Mouse (Mus musculus): ENCODE data around the gene Pde6h.
"Not testable (repeated sequence)": the region's sequence is repeated elsewhere in the genome, so short reads cannot be mapped to it uniquely, and the experiment has no call there.

The Pde6h gene

DNA sequence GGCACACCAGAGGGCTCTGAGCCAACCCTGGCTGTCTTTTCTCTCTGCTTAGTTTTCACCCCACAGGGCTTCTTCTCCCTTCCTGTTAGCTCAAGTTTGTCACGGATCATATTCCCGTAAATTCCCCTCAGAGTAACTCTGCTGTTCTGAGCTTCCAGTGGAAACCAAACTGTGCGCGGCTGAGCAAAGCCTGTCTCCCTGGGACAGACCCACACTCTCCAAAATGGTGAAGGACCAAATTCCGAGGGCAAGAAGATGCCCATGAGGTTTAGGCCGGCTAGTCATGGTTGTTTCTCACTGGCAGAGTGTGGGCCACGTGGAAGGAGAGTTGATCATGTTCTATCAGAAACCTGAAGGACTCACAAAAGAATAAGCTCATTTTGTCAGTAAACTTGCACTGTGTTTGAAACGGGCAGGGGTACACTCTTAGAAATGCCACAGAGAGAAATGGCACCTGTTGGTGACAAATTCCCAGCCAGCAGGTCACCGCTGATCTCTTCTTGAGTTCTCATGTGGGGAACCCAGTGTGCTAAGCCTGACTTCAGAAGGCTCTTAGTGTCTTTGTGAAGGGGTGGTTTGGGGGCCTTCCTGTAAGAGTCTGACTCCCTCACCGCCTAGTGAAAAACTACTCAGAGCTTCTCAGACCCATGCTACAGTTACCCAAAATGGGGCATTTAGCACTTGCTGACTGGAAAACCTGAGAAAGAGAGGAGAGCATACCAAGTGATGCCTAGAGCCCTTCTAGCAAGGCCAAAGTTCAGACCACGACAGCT lies 16.7 kb downstream of the Pde6h start:
- DNase-seq (ENCODE audit: low read depth, low spot score): no peak

DNA sequence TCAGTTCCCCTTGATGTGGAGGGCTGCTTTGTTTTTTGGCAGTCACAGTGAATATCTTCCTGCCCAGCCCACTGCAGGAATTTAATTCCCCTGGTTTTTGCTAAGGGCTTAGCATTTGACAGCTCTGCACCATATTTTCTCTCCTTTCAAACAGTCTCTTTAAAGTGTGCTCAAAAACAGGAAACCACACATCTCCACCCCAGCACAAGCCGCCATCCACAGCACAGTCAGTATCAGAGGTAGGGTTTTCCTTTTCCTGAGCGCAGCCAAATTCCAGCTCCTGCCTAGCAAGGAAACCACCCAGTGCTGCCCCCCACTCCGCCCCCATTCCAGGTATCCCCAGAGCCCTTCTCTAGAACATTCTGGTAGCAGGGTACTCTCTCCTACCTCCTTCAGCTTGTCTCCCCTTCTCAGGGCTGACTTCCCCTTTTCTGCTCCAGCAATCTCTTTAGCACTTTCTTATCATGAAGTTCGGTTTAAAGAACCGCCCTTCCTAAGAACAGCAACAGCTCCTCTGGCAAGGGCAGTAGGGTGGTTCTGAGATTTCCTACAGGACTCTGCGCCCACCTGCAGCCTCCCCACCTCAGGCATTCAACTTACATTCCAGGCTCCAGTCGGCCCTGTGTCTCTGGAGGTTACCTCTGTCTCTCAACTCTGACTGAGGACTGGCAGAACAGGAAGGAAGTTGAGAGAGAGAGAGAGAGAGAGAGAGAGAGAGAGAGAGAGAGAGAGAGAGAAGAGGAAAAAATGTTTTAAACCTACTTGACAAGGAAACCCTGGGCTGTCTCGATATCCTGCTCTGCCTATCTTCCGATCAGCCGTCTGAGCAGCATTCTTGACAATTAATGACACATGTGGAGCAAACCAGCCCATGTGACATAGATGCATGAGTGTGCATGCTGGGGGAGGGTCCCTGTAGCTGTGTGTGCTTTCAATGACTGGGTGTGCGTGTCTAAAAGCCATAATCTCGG lies 17.7 kb downstream of the Pde6h start, which contains the start of gene Arhgdib:
Gene Arhgdib, minus strand, starts transcription at position 849 of the 971 bp plus-strand sequence.
- DNase-seq (ENCODE audit: low read depth, low spot score): no peak

DNA sequence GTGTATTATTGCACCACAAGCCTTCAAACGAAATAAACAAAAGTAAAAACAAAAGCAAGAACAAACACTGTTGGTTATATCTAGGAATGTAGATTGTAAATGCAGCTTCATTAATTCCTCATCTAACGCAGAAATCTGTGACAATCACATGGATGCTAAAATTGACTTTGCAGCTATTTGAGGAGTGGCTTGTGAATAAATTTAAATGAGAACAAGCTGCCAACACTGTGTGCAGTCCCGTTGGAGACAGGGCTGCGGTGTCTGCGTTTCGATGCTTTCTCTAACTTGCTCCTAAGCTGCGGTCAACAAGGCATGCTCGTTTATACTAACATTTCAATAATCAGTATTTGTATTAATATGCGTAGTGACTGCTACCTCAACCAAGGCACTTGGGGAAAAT lies 18.6 kb downstream of the Pde6h start:
- no peak for DNase-seq (ENCODE audit: low read depth, low spot score)

DNA sequence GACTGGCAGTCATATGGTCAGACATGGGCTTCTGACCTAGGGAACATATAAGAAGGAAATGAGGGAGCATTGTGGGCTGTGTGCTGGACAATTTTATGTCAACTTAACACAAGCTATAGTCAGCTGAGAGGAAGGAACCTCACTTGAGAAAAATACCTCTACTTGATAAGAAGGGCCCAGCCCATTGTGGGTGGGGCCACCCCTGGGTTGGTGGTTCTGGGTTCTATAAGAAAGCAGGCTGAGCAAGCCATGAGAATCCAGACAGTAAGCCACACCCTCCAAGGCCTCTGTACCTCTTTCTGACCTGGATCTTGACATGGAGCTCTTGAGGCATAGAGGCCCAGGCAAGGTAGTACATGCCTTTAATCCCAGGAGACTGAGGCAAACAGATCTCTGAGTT lies 19.8 kb downstream of the Pde6h start:
- DNase-seq (ENCODE audit: low read depth, low spot score): no peak

DNA sequence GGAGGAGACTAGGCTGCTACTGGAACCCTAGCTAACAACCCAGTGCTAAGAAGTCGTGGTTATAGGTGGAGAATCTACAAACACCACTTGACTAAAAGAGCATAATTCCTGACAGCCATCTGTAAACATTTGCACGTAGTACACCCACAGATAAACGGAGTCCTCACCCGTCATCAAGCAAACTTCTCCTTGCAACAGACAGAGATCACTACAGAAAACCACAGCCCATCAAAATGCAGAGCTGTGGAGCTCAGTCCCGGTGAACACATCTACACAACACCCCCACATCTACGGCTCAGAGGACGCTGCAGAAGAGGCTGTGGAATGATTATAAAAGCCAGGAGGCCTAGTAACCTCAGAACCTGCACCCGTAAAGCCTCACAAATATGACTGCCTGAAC lies 20.9 kb downstream of the Pde6h start:
- no peak for DNase-seq (ENCODE audit: low read depth, low spot score)

DNA sequence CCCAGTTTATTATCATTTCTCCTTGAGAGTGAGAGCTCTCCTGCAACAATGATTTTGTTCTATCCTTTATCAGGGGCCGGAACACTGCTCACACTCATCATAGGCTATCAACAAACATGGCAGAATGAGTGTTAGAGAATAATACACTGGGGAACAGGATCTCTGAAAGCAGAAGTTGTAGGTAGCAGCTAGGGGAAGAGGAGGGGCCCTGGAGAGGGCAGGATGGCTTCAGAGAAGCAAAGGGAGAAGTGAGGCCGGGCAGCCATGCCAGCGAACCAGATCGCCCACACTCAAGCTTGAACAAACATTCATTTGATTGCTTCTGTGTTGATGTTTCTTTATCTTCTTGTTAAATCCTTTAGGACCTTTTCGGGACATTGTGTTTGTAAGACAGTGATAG lies 22.6 kb downstream of the Pde6h start:
- no peak for DNase-seq (ENCODE audit: low read depth, low spot score)

DNA sequence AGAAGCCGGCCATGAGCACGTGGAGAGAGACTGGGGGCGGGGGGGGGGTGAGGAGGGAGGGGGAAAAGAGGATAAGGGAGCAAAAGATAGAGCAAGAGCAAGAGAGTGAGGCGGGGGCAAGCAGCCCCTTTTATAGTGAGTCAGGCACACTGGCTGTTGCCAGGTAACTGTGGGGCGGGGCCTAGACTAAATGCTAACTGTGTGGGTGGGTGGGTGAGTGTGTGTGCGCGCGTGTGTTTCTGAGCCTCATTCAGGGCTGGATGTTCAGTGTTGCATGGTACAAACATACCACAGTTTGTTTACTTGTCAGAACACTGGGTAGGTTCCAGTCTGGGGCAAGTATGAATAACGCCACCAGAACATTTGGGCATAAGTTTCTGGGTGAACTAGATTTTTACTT lies 23.3 kb downstream of the Pde6h start:
- no peak for DNase-seq (ENCODE audit: low read depth, low spot score)

DNA sequence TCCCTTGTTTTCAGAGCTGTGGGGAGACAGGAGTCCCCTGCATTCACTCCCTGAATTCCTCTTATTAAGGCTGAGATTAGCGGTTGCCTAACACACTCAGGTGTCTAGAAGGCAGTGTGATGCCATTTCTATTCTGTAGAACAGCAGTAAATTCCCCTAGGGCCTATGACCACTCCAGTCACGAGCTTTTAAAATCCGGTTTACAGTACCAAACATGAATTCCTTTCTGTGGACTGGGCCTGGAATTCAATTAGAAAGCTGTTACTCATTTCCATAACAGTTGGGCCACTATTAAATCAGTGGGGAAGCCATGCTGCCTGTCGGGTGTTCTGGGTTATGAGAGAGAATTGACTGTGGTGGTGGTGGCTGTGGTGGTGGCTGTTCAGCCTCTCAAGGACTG lies 24.1 kb downstream of the Pde6h start:
- DNase-seq (ENCODE audit: low read depth, low spot score): no peak

DNA sequence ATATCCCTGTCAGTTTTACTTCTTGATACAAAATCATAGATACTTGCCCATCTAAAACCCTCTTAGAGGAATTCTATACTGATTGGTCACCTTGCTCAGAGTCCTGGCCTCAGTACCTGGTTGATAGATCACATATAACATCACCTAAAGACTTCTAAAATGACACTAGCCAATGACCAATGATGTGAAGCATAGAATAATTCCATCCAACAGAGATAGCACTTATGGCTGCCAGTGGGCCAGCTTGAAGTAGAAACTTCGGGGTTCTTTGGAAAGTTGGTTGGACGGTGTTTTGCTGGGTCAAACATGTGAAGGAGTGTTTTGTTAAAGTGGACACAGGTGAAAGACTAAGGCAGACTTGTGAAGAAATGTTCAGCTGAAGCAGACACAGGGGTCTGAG lies 26.5 kb downstream of the Pde6h start:
- no peak for DNase-seq (ENCODE audit: low read depth, low spot score)

DNA sequence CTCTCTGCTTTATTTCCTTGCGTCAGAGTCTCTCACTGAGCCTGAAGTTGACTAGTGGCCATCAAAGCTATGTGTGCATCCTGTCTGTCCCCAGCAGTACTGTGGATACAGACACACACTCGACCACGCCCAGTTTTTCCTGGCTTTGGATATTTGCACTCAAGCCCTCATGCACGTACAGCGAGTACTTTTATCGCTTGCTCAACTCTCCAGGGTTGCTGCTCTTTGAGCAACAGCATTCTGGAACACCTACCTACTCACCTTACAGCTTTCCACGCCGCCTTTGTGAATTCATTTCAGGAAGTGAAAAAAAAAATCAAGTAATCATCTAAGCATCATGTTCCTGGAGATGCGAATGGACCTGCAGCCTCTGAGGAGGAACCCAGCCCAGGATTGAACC lies 29.3 kb downstream of the Pde6h start:
- no peak for DNase-seq (ENCODE audit: low read depth, low spot score)

DNA sequence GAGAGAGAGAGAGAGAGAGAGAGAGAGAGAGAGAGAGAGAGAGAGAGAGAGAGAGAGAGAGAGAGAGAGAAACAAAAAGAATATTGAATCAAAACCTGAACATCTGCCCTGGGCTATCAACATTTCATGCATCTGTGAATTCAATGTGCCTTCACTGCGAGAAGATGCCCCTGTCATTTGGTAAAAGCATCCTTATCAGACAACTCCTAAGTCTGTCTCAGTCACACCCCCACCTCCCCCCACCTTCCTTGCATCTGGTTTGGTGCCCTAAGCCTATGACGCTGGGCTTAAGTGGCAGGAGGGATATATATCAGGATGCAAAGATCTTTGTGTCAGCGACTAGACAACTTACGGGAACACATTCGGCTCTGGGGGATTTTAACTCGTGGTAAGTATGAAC lies 30.6 kb downstream of the Pde6h start:
- DNase-seq (ENCODE audit: low read depth, low spot score): no peak

DNA sequence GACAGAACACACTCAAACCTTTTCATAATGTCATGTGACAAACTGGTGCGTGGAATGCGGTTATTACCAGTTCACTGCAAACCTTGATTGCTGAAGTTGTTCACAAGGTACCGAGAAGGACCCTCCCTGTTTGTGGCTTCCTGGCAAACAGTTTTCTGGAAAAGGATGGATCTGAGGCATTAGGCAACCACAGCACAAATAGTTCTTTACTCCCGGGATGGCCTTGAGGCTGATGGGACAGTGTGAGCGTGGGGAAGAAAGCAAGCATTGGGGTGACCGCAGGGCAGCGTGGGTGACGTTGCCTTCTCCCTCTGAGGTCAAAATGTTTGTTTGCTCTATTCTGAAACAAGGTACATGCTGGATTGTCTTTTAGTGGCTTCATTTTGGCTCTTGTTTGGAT lies 31.1 kb downstream of the Pde6h start:
- DNase-seq (ENCODE audit: low read depth, low spot score): no peak

DNA sequence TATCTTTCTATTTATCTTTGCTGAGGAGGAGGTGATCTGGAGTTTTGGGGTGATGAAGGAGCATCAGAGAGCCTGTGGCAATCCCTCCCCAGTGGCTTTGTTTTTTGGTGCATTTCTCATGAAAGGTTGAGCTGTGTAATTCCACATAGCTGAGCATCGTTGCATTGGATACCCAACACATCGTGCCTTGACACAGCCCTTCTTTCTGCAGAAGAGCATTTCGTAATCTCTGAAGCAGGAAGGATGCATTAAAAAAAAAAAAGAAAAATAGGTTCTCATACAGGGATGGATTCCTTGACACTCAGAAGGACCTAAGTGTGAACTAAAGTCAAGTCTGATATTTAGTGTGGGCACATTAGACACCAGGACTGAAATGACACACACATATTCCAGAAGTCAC lies 31.6 kb downstream of the Pde6h start:
- DNase-seq (ENCODE audit: low read depth, low spot score): no peak

DNA sequence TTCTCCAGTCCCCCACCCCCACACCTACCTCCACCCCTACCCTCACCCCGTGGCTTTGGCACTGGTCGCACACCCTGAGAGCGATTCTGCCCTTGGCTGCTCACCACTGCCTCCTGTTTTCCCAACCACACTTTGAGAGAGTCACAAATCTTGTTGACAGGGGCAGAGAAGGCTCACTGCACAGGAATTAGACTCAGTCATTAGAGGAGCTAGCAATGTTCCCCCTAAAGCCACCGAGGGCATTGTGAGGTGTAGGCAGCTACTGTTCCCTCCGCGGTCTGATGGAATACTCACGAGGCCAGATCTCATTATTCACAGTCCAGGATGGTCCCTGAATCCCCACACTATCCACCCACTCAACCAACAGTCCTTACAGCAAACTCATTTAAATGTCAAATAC lies 33.4 kb downstream of the Pde6h start:
- DNase-seq (ENCODE audit: low read depth, low spot score): no peak

DNA sequence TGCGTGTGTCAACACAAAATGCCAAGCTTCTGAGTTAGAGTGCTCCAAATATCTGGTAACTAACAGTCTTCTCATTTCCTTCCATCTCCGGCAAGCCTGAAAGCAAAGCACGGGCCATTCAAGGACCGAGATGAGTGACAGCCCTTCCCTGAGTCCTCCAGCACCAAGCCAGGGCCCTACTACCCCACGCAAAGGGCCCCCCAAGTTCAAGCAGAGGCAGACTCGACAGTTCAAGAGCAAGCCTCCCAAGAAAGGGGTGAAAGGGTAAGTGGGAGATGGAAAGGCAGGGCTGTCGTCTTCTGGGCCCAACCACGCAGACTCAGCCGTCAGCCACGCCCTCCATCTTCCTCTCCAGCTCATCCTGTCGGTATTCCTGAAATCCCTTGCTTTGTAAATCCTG lies 35.5 kb downstream of the Pde6h start:
- no peak for DNase-seq (ENCODE audit: low read depth, low spot score)

DNA sequence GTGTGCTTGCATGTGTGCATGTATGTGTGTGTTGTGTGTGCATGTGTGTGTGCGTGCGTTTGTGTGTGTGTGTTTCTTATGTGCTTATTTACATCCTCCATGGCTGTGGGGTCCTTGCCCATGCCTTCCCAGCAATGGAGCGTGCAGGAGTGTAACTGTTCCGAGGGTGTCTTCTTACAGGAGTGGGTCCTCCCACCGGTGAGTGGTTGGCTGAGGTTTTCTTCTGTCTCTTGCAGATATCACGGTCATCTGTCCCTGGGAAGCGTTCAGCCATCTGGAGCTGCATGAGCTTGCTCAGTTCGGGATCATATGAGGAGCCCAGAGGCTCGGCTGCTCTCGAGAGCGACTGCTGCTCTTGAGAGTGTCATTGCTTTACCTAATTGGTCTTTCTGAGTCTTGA lies 39.3 kb downstream of the Pde6h start:
- DNase-seq (ENCODE audit: low read depth, low spot score): no peak

DNA sequence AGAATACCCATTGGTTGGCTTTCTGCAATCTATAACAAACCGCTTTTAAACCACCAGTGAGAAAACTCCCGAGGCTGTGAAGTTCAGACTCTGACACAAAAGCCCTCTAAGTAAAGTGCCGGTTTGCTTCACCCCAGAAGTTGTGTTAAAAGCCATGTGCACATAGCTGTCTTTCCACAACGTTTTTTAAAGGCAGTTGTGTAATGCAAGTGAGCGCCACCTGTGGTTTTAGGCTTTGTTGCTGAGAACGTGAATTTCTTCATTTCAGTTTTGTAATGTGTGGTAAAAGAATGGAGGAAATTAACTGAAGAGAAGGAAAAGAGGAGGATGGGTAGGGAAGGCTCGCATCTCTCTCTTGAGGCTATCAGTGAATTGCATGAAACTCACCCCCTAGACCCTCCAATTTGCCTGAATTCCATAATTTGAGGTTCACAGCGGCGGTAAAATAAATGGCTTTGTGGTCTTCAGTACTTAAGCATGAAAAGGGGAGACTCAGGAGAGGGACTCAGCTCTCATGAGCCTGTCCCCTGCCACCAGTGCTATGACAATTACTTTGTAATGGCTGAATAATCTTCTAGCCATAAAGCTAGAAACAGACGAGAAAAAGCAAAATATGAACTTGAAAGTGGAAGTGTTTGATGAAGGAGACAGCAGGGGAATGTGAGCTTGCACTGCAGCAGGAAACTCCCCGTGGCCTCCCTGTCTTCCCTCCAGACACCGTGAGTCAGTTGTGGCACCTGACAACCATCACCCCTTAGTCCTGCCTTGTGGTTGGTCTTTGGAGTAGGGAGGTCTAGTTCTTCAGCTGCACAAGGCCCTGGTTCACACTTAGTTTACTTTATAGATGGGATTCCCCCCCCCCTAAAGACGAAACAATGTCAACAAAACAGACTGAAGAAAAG lies 41.2 kb downstream of the Pde6h start:
- no peak for DNase-seq (ENCODE audit: low read depth, low spot score)

DNA sequence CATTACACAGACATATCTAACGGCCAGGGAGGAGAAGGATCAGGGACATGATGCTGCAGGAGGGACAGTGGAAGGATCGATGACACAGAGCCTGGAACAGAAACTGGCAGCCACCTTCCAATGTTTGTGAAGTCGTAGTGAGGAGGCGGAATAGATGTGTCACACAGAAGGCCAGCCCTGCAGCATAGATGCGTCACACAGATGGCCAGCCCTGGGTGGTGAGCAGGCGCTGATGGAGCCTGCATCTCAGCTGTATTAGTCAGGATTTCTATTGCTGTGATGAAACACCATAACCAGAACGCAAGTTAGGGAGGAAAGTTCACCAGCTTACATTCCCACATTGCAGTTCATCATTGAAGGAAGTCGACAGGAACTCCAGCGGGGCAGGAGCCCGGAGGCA lies 42.3 kb downstream of the Pde6h start:
- DNase-seq (ENCODE audit: low read depth, low spot score): no peak

DNA sequence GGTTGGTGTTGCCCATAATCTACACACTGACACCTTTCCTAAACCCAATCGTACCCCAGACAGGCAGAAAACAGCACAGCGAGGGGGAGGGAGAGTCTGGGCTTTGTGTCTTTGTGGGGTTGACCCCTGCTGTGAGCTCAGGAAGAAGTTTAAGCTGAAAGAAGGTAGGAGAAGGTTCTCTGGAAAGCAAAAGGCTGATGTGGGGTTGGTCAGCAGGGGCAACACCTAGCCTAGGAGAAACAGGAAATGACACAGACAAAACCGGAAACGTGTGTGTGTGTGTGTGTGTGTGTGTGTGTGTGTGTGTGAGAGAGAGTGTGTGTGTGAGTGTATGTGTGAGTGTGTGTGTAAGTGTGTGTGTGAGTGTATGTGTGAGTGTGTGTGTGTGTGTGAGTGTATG lies 43.8 kb downstream of the Pde6h start:
- DNase-seq (ENCODE audit: low read depth, low spot score): no peak

DNA sequence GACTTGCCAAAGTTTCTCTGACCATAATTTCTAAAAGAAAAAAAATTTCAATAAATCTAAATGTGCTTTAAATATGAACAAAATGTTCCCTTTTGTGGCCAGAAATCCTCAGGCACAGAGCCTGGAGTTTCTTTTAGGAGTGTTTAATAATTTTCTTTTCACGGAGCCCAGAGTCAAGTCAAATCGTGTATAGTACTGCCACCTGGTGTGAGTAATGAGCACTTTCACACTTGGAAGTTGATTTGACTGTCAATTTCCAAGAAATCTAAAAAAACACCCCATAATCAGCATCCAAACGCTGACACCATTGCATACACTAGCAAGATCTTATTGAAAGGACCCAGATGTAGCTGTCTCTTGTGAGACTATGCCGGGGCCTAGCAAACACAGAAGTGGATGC lies 45.2 kb downstream of the Pde6h start:
- DNase-seq (ENCODE audit: low read depth, low spot score): not testable (repeated sequence)

DNA sequence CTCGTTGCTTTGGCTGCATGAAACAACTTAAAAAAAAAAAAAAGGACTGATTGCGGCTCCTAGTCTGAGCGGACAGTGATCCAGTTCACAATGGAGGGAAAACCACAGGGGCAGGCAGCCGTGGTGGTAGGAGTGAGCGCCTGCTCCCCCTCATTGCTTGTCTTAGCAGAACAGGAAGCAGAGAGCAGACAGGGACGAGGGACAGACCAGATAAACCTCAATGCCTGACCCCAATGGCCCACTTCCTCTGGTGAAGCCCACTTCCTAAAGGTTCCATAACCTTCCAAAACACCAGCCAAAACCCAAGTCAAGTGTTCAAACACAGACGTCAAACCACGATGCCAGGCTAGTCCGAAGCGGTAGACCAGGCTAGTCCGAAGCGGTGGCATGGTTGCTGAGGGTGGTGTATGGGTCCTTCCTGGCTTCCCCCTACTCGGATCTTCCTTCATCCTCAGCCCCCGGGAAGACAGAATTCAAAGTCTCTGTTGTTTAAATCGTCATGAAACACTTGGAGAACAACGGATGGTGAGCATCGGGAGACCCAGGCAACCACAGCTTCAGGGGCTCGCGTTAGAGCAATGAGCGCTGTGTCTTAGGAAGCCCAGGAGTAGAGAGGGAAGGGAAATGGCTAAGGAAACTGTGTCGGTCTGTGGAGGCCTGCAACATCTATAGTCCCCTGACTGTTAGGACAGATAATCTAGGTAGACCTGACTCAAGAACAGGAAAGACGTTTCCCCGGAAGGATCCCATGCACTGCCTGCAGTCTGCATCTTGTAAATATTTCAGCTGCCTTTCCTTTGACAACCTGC lies 55.8 kb downstream of the Pde6h start:
- DNase-seq (ENCODE audit: low read depth, low spot score): no peak

Data from embryo, embryonic 11.5 days (tissue).